ENCODE assay signal across 24 mouse cellular contexts in the genomic region with DNA sequence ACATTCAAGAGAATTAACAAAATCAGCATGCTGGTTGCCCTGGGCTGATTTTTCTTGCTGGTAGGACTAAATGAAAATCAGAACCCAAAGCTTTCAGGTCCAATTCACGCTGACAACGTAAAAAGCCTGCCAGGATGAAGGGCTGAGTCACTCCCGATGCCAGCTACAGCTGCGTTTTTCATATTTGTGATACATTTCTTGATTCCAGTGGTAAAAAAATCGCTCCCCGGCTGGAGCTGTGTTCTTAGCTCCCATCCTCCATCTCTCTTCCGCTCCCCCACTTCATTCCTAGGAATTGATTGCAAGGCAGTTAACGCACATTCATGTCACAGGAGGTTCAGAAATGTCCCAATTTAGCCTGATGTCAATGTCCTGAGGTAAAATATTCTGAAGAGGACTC.
A peak's percentile ranks its signal among the peaks of the same experiment; 100 is the strongest.
DNase-seq lines count a peak whose midpoint lies in the region; ATAC-seq and TF ChIP-seq lines count a peak whose summit lies in the region.
"Had no signal": no experiment of that assay in that cellular context is flagged by ENCODE, and none has a peak within 500 bp of the region (broad histone marks: within the 10 kb centered on the region; RNA-seq: fewer than 3 reads in every experiment).

No protein-coding gene starts in this region.

- no peaks in the 10 kb centered on the region for H3K9me3 ChIP-seq in forebrain, postnatal 0 days (ENCODE audit: low read length)
- H3K9me3 ChIP-seq in forebrain, embryonic 14.5 days (replicated peaks; ENCODE audit: control insufficient read depth, low read length), result no peaks in the 10 kb centered on the region
- H3K9me3 ChIP-seq: embryonic facial prominence, embryonic 15.5 days; heart, embryonic 10.5 days; kidney, embryonic 15.5 days; liver, embryonic 15.5 days had no signal

- TF ChIP-seq CTCF in forebrain, postnatal 0 days (IDR thresholded peaks at IDR 0.05; ENCODE audit: low read depth), result no peak
- TF ChIP-seq CTCF in left cerebral cortex, adult 2 months (IDR thresholded peaks at IDR 0.05), result no peak
- no peak for TF ChIP-seq CTCF in brain, embryonic 14.5 days (IDR thresholded peaks at IDR 0.05; ENCODE audit: borderline replicate concordance, extremely low read depth, insufficient read depth, insufficient read length)

- peak; percentile 37 for DNase-seq in forebrain, postnatal 0 days
- DNase-seq in forebrain, embryonic 14.5 days (ENCODE audit: low spot score), result no peak
- DNase-seq in left cerebral cortex, adult 2 months (ENCODE audit: extremely low spot score in 1 of 2, low spot score in 2 of 2), result peak; percentile 11 to 13
- DNase-seq in left cerebral cortex, postnatal 4 days, result no peak
- DNase-seq in brain, embryonic 14.5 days (ENCODE audit: low read depth), result peak; percentile 31
- peak; percentile 5 for DNase-seq in layer of hippocampus, adult 9-11 months
- DNase-seq in spleen, postnatal 36 days (ENCODE audit: low spot score in 2 of 2), result no peak
- DNase-seq in heart, adult 8-10 months (ENCODE audit: low spot score), result no peak
- DNase-seq: adrenal gland, postnatal 14 days; cerebellum, adult 11-12 months; cerebellum, postnatal 36 days; gastrocnemius, postnatal 25 days; heart, postnatal 10 days; kidney, postnatal 4 days; spleen, adult 18-20 months; thymus, adult 2 months had no signal

- no peak for TF ChIP-seq POLR2A in brain, embryonic 14.5 days (IDR thresholded peaks at IDR 0.05; ENCODE audit: borderline replicate concordance, extremely low read depth, insufficient read depth, insufficient read length, poor library complexity, severe bottlenecking)

- H3K4me2 ChIP-seq in forebrain, postnatal 0 days (ENCODE audit: low read depth), result no peak overlapping the region
- H3K4me2 ChIP-seq in forebrain, embryonic 14.5 days (ENCODE audit: low read length), result no peak overlapping the region
- H3K4me2 ChIP-seq: embryonic facial prominence, embryonic 15.5 days; hindbrain, embryonic 14.5 days; kidney, embryonic 15.5 days; liver, embryonic 15.5 days had no signal

- H3K27me3 ChIP-seq in forebrain, postnatal 0 days (ENCODE audit: insufficient read depth, low read length), result no peaks in the 10 kb centered on the region
- H3K27me3 ChIP-seq in forebrain, embryonic 14.5 days (replicated peaks; ENCODE audit: control insufficient read depth, insufficient read depth, low read length), result no peaks in the 10 kb centered on the region
- H3K27me3 ChIP-seq: embryonic facial prominence, embryonic 15.5 days; kidney, embryonic 15.5 days; liver, embryonic 15.5 days had no signal

- no peak; the same call in 1 of the 2 replicates for ATAC-seq in forebrain, postnatal 0 days
- ATAC-seq in forebrain, embryonic 14.5 days, result no peak
- ATAC-seq: CD4-positive, CD25-positive, alpha-beta regulatory T cell, adult 4 months; intestine, postnatal 0 days; midbrain, embryonic 16.5 days had no signal

- no peak overlapping the region for H3K4me3 ChIP-seq in forebrain, postnatal 0 days (ENCODE audit: low read depth, low read length)
- no peak overlapping the region for H3K4me3 ChIP-seq in forebrain, embryonic 14.5 days (ENCODE audit: low read depth, low read length)
- H3K4me3 ChIP-seq in left cerebral cortex, adult 2 months, result no peak overlapping the region
- H3K4me3 ChIP-seq: embryonic facial prominence, embryonic 15.5 days; heart, embryonic 10.5 days; kidney, embryonic 15.5 days; liver, embryonic 15.5 days had no signal

- intact Hi-C loops in left cerebral cortex, adult 2 months (cut with DNase I), result no loop called here
- intact Hi-C loops in left cerebral cortex, postnatal 4 days (cut with DNase I), result no loop called here

- no peak overlapping the region for H3K9ac ChIP-seq in forebrain, postnatal 0 days
- no peak overlapping the region for H3K9ac ChIP-seq in forebrain, embryonic 14.5 days (ENCODE audit: low read length)
- H3K9ac ChIP-seq: embryonic facial prominence, embryonic 15.5 days; hindbrain, embryonic 14.5 days; kidney, embryonic 15.5 days; liver, embryonic 15.5 days had no signal

- H3K4me1 ChIP-seq in forebrain, postnatal 0 days (ENCODE audit: insufficient read depth), result no peaks in the 10 kb centered on the region
- H3K4me1 ChIP-seq in forebrain, embryonic 14.5 days (ENCODE audit: control insufficient read depth, insufficient read depth, low read length), result no peaks in the 10 kb centered on the region
- H3K4me1 ChIP-seq: embryonic facial prominence, embryonic 15.5 days; heart, embryonic 10.5 days; kidney, embryonic 15.5 days; liver, embryonic 15.5 days had no signal

- 75% methylated on average over 8 of the region's 8 CpGs for WGBS in forebrain, postnatal 0 days
- 86% methylated on average over 8 of the region's 8 CpGs for WGBS in forebrain, embryonic 14.5 days

- no peaks in the 10 kb centered on the region for H3K36me3 ChIP-seq in forebrain, postnatal 0 days (ENCODE audit: insufficient read depth)
- no peaks in the 10 kb centered on the region for H3K36me3 ChIP-seq in forebrain, embryonic 14.5 days (ENCODE audit: control insufficient read depth, insufficient read depth, low read length)
- H3K36me3 ChIP-seq: embryonic facial prominence, embryonic 15.5 days; heart, embryonic 10.5 days; kidney, embryonic 15.5 days; liver, embryonic 15.5 days had no signal

- no peak overlapping the region for H3K27ac ChIP-seq in forebrain, postnatal 0 days (ENCODE audit: low read depth, low read length)
- H3K27ac ChIP-seq in forebrain, embryonic 14.5 days (ENCODE audit: low read depth, low read length), result no peak overlapping the region
- no peak overlapping the region for H3K27ac ChIP-seq in left cerebral cortex, adult 2 months
- H3K27ac ChIP-seq: embryonic facial prominence, embryonic 15.5 days; heart, embryonic 10.5 days; hindbrain, embryonic 14.5 days; kidney, embryonic 15.5 days; liver, embryonic 15.5 days had no signal

Comparison
In these comparisons a context has a peak if more than half of its experiments do, and no peak if none do; other contexts are left out.
1. DNase-seq: peak in forebrain, postnatal 0 days (single experiment), left cerebral cortex, adult 2 months (2 of 2), brain, embryonic 14.5 days (single experiment) and layer of hippocampus, adult 9-11 months (single experiment); none in forebrain, embryonic 14.5 days (single experiment), left cerebral cortex, postnatal 4 days (single experiment), spleen, postnatal 36 days (0 of 2) and heart, adult 8-10 months (single experiment).